Mouse (Mus musculus): ENCODE measurements around the gene Anapc16. TPM values are rescaled to one million over a fixed set of nuclear protein-coding genes. Genes with fewer than 3 reads are reported as not detected.

Gene Anapc16
- polyA plus RNA-seq, 1 experiment from 2014 or later, result 94.6 TPM

GRCm38 (mm10) chr10:59964504-59965361 lies 38.2 kb downstream of the Anapc16 start:
- peak; percentile 88 for ATAC-seq (replicated peaks; ENCODE audit: low FRiP score)
- H3K27me3 ChIP-seq (ENCODE audit: control insufficient read depth, insufficient read depth, low read length), result no peaks in the 10 kb centered on the region
- no peaks in the 10 kb centered on the region for H3K9me3 ChIP-seq (ENCODE audit: control insufficient read depth, low read length)
- H3K4me1 ChIP-seq (replicated peaks; ENCODE audit: control insufficient read depth, insufficient read depth, low read length), result peaks cover 15% of the 10 kb centered on the region
- H3K9ac ChIP-seq (ENCODE audit: low read length), result peak overlapping the region; percentile 39
- H3K36me3 ChIP-seq (ENCODE audit: control insufficient read depth, insufficient read depth, low read length), result no peaks in the 10 kb centered on the region
- WGBS, result 5% methylated on average over 16 of the region's 23 CpGs
- peak; percentile 89 for DNase-seq (ENCODE audit: low spot score)
- peak overlapping the region; percentile 35; the same call in 1 of the 2 replicates for H3K4me2 ChIP-seq (ENCODE audit: low read depth, low read length, severe bottlenecking)
- 0 out of 2 replicates have a peak overlapping the region, but pooled peaks have one; percentile 6 for H3K4me3 ChIP-seq (ENCODE audit: low read depth, low read length)
- H3K27ac ChIP-seq (ENCODE audit: low read depth, low read length), result peak overlapping the region; percentile 81

GRCm38 (mm10) chr10:59963609-59964008 lies 39.3 kb downstream of the Anapc16 start:
- WGBS, result 54% methylated on average over 2 of the region's 2 CpGs

GRCm38 (mm10) chr10:59959517-59959916 lies 43.4 kb downstream of the Anapc16 start:
- WGBS, result 82% methylated on average over 12 of the region's 12 CpGs
- no peaks in the 10 kb centered on the region for H3K36me3 ChIP-seq (ENCODE audit: control insufficient read depth, insufficient read depth, low read length)
- H3K27ac ChIP-seq (ENCODE audit: low read depth, low read length), result no peak overlapping the region
- H3K4me2 ChIP-seq (ENCODE audit: low read depth, low read length, severe bottlenecking), result no peak overlapping the region
- no peak overlapping the region for H3K9ac ChIP-seq (ENCODE audit: low read length)
- no peaks in the 10 kb centered on the region for H3K27me3 ChIP-seq (ENCODE audit: control insufficient read depth, insufficient read depth, low read length)
- no peak overlapping the region for H3K4me3 ChIP-seq (ENCODE audit: low read depth, low read length)
- ATAC-seq (replicated peaks; ENCODE audit: low FRiP score), result no peak
- H3K9me3 ChIP-seq (ENCODE audit: control insufficient read depth, low read length), result no peaks in the 10 kb centered on the region
- peaks cover 27% of the 10 kb centered on the region for H3K4me1 ChIP-seq (replicated peaks; ENCODE audit: control insufficient read depth, insufficient read depth, low read length)
- no peak for DNase-seq (ENCODE audit: low spot score)

More at GRCm38 (mm10) chr10:59963609-59964008, 39.3 kb downstream of the Anapc16 start:
- Histone ChIP-seq H3K9me3 (ENCODE audit: control insufficient read depth, low read length) (no peaks in the 10 kb centered on the region), H3K4me3 (ENCODE audit: low read depth, low read length) (no peak overlapping the region), H3K4me2 (ENCODE audit: low read depth, low read length, severe bottlenecking) (no peak overlapping the region), H3K27me3 (ENCODE audit: control insufficient read depth, insufficient read depth, low read length) (no peaks in the 10 kb centered on the region), H3K36me3 (ENCODE audit: control insufficient read depth, insufficient read depth, low read length) (no peaks in the 10 kb centered on the region), H3K9ac (ENCODE audit: low read length) (no peak overlapping the region), H3K27ac (ENCODE audit: low read depth, low read length) (0 out of 2 replicates have a peak overlapping the region, but pooled peaks have one; percentile 31), H3K4me1 (replicated peaks; ENCODE audit: control insufficient read depth, insufficient read depth, low read length) (peaks cover 18% of the 10 kb centered on the region)
- DNase-seq (ENCODE audit: low spot score), result no peak
- no peak for ATAC-seq (replicated peaks; ENCODE audit: low FRiP score)

GRCm38 (mm10) chr10:59958458-59958857 lies 44.5 kb downstream of the Anapc16 start:
- Histone ChIP-seq H3K27ac (ENCODE audit: low read depth, low read length) (peak overlapping the region; percentile 73), H3K4me2 (ENCODE audit: low read depth, low read length, severe bottlenecking) (no peak overlapping the region; the same call in 1 of the 2 replicates), H3K4me1 (replicated peaks; ENCODE audit: control insufficient read depth, insufficient read depth, low read length) (peaks cover 25% of the 10 kb centered on the region), H3K9ac (ENCODE audit: low read length) (peak overlapping the region; percentile 37), H3K9me3 (ENCODE audit: control insufficient read depth, low read length) (no peaks in the 10 kb centered on the region), H3K4me3 (ENCODE audit: low read depth, low read length) (no peak overlapping the region), H3K27me3 (ENCODE audit: control insufficient read depth, insufficient read depth, low read length) (no peaks in the 10 kb centered on the region), H3K36me3 (ENCODE audit: control insufficient read depth, insufficient read depth, low read length) (no peaks in the 10 kb centered on the region)
- ATAC-seq (replicated peaks; ENCODE audit: low FRiP score) (peak; percentile 47), DNase-seq (ENCODE audit: low spot score) (no peak)
- WGBS, result 24% methylated on average over 5 of the region's 5 CpGs

GRCm38 (mm10) chr10:59957171-59958149 lies 45.5 kb downstream of the Anapc16 start:
- WGBS, result 11% methylated on average over 25 of the region's 25 CpGs
- Histone ChIP-seq H3K36me3 (ENCODE audit: control insufficient read depth, insufficient read depth, low read length) (no peaks in the 10 kb centered on the region), H3K9me3 (ENCODE audit: control insufficient read depth, low read length) (no peaks in the 10 kb centered on the region), H3K27me3 (ENCODE audit: control insufficient read depth, insufficient read depth, low read length) (no peaks in the 10 kb centered on the region), H3K27ac (ENCODE audit: low read depth, low read length) (peak overlapping the region; percentile 73), H3K9ac (ENCODE audit: low read length) (peak overlapping the region; percentile 37), H3K4me1 (replicated peaks; ENCODE audit: control insufficient read depth, insufficient read depth, low read length) (peaks cover 29% of the 10 kb centered on the region), H3K4me3 (ENCODE audit: low read depth, low read length) (no peak overlapping the region; the same call in 1 of the 2 replicates), H3K4me2 (ENCODE audit: low read depth, low read length, severe bottlenecking) (peak overlapping the region; percentile 42)
- DNase-seq (ENCODE audit: low spot score) (no peak), ATAC-seq (replicated peaks; ENCODE audit: low FRiP score) (peak; percentile 18; the same call in 1 of the 2 replicates)

GRCm38 (mm10) chr10:59956681-59957080 lies 46.3 kb downstream of the Anapc16 start:
- H3K36me3 ChIP-seq (ENCODE audit: control insufficient read depth, insufficient read depth, low read length), result no peaks in the 10 kb centered on the region
- H3K4me3 ChIP-seq (ENCODE audit: low read depth, low read length), result no peak overlapping the region
- WGBS, result 64% methylated on average over 5 of the region's 5 CpGs
- peaks cover 29% of the 10 kb centered on the region for H3K4me1 ChIP-seq (replicated peaks; ENCODE audit: control insufficient read depth, insufficient read depth, low read length)
- H3K9ac ChIP-seq (ENCODE audit: low read length), result no peak overlapping the region
- DNase-seq (ENCODE audit: low spot score) (no peak), ATAC-seq (replicated peaks; ENCODE audit: low FRiP score) (no peak)
- no peak overlapping the region for H3K4me2 ChIP-seq (ENCODE audit: low read depth, low read length, severe bottlenecking)
- H3K27me3 ChIP-seq (ENCODE audit: control insufficient read depth, insufficient read depth, low read length), result no peaks in the 10 kb centered on the region
- H3K27ac ChIP-seq (ENCODE audit: low read depth, low read length), result no peak overlapping the region
- no peaks in the 10 kb centered on the region for H3K9me3 ChIP-seq (ENCODE audit: control insufficient read depth, low read length)

GRCm38 (mm10) chr10:59953564-59954039 lies 49.3 kb downstream of the Anapc16 start:
- H3K36me3 ChIP-seq (ENCODE audit: control insufficient read depth, insufficient read depth, low read length), result no peaks in the 10 kb centered on the region
- no peaks in the 10 kb centered on the region for H3K9me3 ChIP-seq (ENCODE audit: control insufficient read depth, low read length)
- H3K4me1 ChIP-seq (replicated peaks; ENCODE audit: control insufficient read depth, insufficient read depth, low read length), result peaks cover 26% of the 10 kb centered on the region
- H3K4me3 ChIP-seq (ENCODE audit: low read depth, low read length), result no peak overlapping the region
- WGBS, result 35% methylated on average over 7 of the region's 7 CpGs
- H3K4me2 ChIP-seq (ENCODE audit: low read depth, low read length, severe bottlenecking), result no peak overlapping the region
- ATAC-seq (replicated peaks; ENCODE audit: low FRiP score) (no peak), DNase-seq (ENCODE audit: low spot score) (no peak)
- H3K9ac ChIP-seq (ENCODE audit: low read length), result no peak overlapping the region
- no peak overlapping the region for H3K27ac ChIP-seq (ENCODE audit: low read depth, low read length)
- no peaks in the 10 kb centered on the region for H3K27me3 ChIP-seq (ENCODE audit: control insufficient read depth, insufficient read depth, low read length)
